Mouse (Mus musculus): ENCODE results near the gene Trim31.

The Trim31 gene

GRCm38 (mm10) chr17:36896583-36896982 lies 1.3 kb upstream of the Trim31 start:
- 72% methylated on average over 1 of the region's 1 CpGs for whole genome bisulfite sequencing

GRCm38 (mm10) chr17:36899376-36899775 lies 1.5 kb downstream of the Trim31 start:
- WGBS, result 87% methylated on average over 4 of the region's 4 CpGs

GRCm38 (mm10) chr17:36900001-36900400 lies 2.1 kb downstream of the Trim31 start:
- WGBS, result 46% methylated on average over 5 of the region's 5 CpGs

- 33% methylated on average over 1 of the region's 1 CpGs for WGBS
These were observed 2.8 kb downstream of the Trim31 start for GRCm38 (mm10) chr17:36900691-36901090.

GRCm38 (mm10) chr17:36903651-36904050 lies 5.7 kb downstream of the Trim31 start:
- 62% methylated on average over 3 of the region's 3 CpGs for WGBS

GRCm38 (mm10) chr17:36908235-36908634 lies 10.3 kb downstream of the Trim31 start:
- 59% methylated on average over 1 of the region's 1 CpGs for WGBS

- 78% methylated on average over 4 of the region's 4 CpGs for WGBS
These were observed 11.9 kb downstream of the Trim31 start for GRCm38 (mm10) chr17:36909802-36910201.

- WGBS, result 70% methylated on average over 2 of the region's 2 CpGs
These were observed 14.1 kb downstream of the Trim31 start for GRCm38 (mm10) chr17:36912031-36912430.

- 10% methylated on average over 2 of the region's 2 CpGs for WGBS
These were observed 16.2 kb downstream of the Trim31 start for GRCm38 (mm10) chr17:36914108-36914507.

GRCm38 (mm10) chr17:36915076-36915475 lies 17.2 kb downstream of the Trim31 start:
- WGBS, result 13% methylated on average over 9 of the region's 9 CpGs

GRCm38 (mm10) chr17:36920239-36920638 lies 22.3 kb downstream of the Trim31 start:
- 60% methylated on average over 15 of the region's 15 CpGs for WGBS

- WGBS, result 90% methylated on average over 4 of the region's 4 CpGs
These were observed 24.8 kb downstream of the Trim31 start for GRCm38 (mm10) chr17:36922715-36923114.

- WGBS, result 73% methylated on average over 4 of the region's 4 CpGs
These were observed 25.6 kb downstream of the Trim31 start for GRCm38 (mm10) chr17:36923491-36923890.

GRCm38 (mm10) chr17:36927496-36928120 lies 29.7 kb downstream of the Trim31 start:
- 78% methylated on average over 10 of the region's 10 CpGs for WGBS

GRCm38 (mm10) chr17:36929236-36929932 lies 31.5 kb downstream of the Trim31 start:
- 50% methylated on average over 12 of the region's 12 CpGs for WGBS

- 46% methylated on average over 6 of the region's 6 CpGs for WGBS
These were observed 32.3 kb downstream of the Trim31 start for GRCm38 (mm10) chr17:36930233-36930632.

- WGBS, result 56% methylated on average over 4 of the region's 4 CpGs
These were observed 33.2 kb downstream of the Trim31 start for GRCm38 (mm10) chr17:36931130-36931529.

GRCm38 (mm10) chr17:36931806-36932205 lies 33.9 kb downstream of the Trim31 start:
- WGBS, result 61% methylated on average over 2 of the region's 2 CpGs

- WGBS, result 75% methylated on average over 2 of the region's 2 CpGs
These were observed 40.1 kb downstream of the Trim31 start for GRCm38 (mm10) chr17:36938056-36938455.

GRCm38 (mm10) chr17:36942391-36942790 lies 44.5 kb downstream of the Trim31 start:
- 27% methylated on average over 10 of the region's 10 CpGs for WGBS

- WGBS, result 7% methylated on average over 59 of the region's 59 CpGs
These were observed 45.0 kb downstream of the Trim31 start, which contains the start of gene Rnf39 for GRCm38 (mm10) chr17:36942791-36943471. Gene Rnf39, plus strand, starts transcription at chr17:36942918.

- 34% methylated on average over 5 of the region's 5 CpGs for WGBS
These were observed 45.8 kb downstream of the Trim31 start for GRCm38 (mm10) chr17:36943691-36944090.
